Mouse (Mus musculus) splenic B cell, adult 2 months (primary cell): ENCODE measurements around the gene Cpeb4.

Experiments
- DNase-seq: peaks from one replicate; pipeline ENCODE4 v3.0.0-alpha.2; 2011; ENCODE audit warnings: low read depth, low spot score
- H3K27me3 ChIP-seq: 2 replicates; pipeline ENCODE4 v1.6.1; 2012; ENCODE audit warnings: mild to moderate bottlenecking, low read length, moderate library complexity, mixed read lengths; ENCODE audit not compliant: control insufficient read depth, poor library complexity, insufficient read depth, severe bottlenecking
- H3K36me3 ChIP-seq: 2 replicates; pipeline ENCODE4 v1.6.1; 2012; ENCODE audit warnings: mild to moderate bottlenecking, low read length, moderate library complexity, mixed read lengths; ENCODE audit not compliant: control insufficient read depth, poor library complexity, insufficient read depth, severe bottlenecking

Gene Cpeb4

GRCm38 (mm10) chr11:31861149-31861890 is 10.7 kb upstream of the Cpeb4 start:
- Histone ChIP-seq H3K27me3 (no peaks in the 10 kb centered on the region), H3K36me3 (no peaks in the 10 kb centered on the region)
- no peak for DNase-seq

DNA sequence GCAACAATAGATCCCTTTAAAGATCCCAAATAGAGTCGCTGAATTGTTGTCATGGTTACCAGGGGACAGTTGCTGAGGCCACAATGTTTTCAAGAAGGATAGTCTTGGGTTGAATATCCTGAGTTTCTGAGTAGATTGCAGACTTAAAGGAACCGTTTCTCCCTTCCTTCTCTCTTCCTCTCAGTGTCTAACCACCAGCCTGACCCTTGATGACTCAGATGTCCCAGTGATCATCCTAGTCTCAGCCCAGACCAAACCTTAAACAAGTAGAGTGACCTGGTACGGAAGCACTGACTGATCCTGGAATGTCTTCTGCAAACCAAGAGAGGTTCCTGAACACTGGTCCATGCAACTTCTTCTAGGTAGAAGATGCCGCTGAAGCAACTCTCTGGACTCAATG is 4.0 kb upstream of the Cpeb4 start:
- no peak for DNase-seq
- H3K27me3 ChIP-seq, result no peaks in the 10 kb centered on the region
- H3K36me3 ChIP-seq, result 0 out of 2 replicates have a peak, but pooled peaks cover 1% of the 10 kb centered on the region

GRCm38 (mm10) chr11:31870285-31871010 is 1.6 kb upstream of the Cpeb4 start:
- no peaks in the 10 kb centered on the region for H3K27me3 ChIP-seq
- DNase-seq, result peak; percentile 100
- 0 out of 2 replicates have a peak, but pooled peaks cover 1% of the 10 kb centered on the region for H3K36me3 ChIP-seq

DNA sequence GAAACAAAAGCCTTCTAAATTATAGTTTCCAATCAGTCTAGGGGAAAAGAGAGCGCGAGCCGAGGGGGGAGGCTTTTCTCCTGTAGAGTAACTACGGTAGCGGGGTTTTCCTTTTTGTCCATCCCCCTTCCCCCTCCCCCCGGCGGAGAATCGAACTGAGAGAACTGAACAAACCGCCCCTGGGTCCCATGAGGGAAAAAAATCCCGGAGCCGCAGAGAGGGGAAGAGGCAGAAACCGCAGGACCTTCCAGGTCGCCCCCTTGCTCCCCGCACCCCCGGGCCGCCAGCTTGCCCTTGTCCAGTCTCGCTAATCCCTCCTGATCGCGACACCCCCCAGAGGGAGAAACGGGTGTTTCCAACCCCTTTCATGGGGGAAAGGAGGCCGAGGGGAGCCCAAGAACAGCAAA is 873 bp upstream of the Cpeb4 start:
- peak; percentile 39 for DNase-seq
- H3K27me3 ChIP-seq, result no peaks in the 10 kb centered on the region
- 0 out of 2 replicates have a peak, but pooled peaks cover 1% of the 10 kb centered on the region for H3K36me3 ChIP-seq

DNA sequence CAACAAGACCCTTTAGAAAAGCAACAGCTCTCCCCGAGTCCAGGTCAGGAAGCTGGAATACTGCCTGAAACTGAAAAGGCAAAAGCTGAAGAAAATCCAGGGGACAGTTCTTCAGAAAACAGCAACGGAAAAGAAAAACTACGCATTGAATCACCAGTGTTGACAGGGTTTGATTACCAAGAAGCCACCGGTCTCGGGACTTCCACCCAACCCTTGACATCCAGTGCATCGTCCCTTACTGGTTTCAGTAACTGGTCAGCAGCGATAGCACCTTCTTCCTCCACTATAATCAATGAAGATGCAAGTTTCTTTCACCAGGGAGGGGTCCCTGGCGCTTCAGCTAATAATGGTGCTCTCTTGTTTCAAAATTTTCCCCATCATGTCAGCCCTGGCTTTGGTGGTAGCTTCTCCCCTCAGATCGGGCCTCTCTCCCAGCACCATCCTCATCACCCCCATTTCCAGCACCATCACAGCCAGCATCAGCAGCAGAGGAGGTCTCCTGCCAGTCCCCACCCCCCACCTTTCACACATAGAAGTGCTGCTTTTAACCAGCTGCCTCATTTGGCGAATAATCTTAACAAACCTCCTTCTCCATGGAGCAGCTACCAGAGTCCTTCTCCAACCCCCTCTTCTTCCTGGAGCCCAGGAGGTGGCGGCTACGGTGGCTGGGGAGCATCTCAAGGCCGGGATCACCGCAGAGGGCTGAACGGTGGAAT is 693 bp downstream of the Cpeb4 start:
- Histone ChIP-seq H3K36me3 (0 out of 2 replicates have a peak, but pooled peaks cover 1% of the 10 kb centered on the region), H3K27me3 (no peaks in the 10 kb centered on the region)
- no peak for DNase-seq

DNA sequence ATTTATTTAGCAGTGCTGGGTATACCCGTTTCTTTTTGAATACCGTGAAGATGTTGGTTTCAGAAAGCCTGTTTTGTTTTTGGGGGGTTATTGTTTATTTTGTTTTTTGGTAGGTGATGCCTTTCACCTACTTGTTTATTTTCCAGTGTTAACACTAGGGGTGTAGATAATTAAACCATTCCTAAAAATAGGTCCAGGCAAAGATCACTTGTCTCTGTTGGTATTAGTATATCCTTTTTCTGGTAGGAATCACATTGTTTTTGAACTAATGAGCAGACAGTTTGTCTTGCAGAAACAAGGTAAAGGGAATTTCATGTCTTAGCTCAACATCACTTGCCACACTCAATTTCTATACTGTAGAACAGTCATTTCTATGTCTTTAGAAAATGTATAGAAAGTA is 2.1 kb downstream of the Cpeb4 start:
- no peak for DNase-seq
- no peaks in the 10 kb centered on the region for H3K27me3 ChIP-seq
- 0 out of 2 replicates have a peak, but pooled peaks cover 1% of the 10 kb centered on the region for H3K36me3 ChIP-seq

GRCm38 (mm10) chr11:31883671-31884070 is 11.7 kb downstream of the Cpeb4 start:
- DNase-seq, result no peak
- Histone ChIP-seq H3K36me3 (no peaks in the 10 kb centered on the region), H3K27me3 (no peaks in the 10 kb centered on the region)

DNA sequence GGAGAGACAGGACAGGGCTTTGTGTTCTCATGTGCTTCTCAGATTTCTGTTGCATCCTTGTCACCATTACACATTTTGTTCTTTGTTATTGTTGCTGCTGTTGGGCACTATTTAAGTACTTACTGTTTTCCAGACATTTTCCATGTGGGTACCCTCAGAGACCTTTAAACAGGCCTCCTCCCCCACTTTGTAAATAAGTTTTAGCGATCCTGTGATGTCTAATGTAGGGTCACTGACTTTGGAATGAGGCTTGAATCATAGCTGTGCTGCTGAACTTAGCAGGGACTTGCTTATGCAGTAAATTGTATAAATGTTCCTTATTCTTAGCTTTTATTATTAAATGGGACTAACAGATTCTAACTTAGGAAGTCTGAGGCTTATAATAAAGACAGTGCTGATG is 13.8 kb downstream of the Cpeb4 start:
- H3K27me3 ChIP-seq, result no peaks in the 10 kb centered on the region
- no peak for DNase-seq
- H3K36me3 ChIP-seq, result 0 out of 2 replicates have a peak, but pooled peaks cover 2% of the 10 kb centered on the region

- H3K27me3 ChIP-seq, result no peaks in the 10 kb centered on the region
- H3K36me3 ChIP-seq, result peaks cover 4% of the 10 kb centered on the region; the same call in 1 of the 2 replicates
- DNase-seq, result no peak
Measured at GRCm38 (mm10) chr11:31888229-31888628, 16.2 kb downstream of the Cpeb4 start.

DNA sequence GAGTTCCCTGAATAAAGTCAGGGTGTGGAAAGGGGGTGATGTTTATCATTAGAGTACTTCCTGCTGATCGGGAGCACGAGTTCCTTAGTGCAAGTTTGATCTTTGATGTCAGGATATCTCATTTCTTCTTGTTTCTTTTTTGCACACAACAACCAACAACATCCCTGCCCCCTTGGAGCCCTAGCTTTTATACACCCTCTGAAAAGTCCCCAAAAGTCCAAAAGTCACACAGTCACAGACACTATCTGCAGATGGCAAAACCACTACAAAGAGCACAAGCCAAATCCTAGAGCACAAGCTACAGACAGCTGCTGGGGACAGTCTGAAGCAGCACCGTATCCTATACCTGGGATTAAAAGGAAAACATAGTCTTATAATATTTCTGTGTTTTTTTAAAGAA is 20.1 kb downstream of the Cpeb4 start:
- no peak for DNase-seq
- H3K27me3 ChIP-seq, result no peaks in the 10 kb centered on the region
- peaks cover 4% of the 10 kb centered on the region; the same call in 1 of the 2 replicates for H3K36me3 ChIP-seq

- DNase-seq, result no peak
- Histone ChIP-seq H3K27me3 (no peaks in the 10 kb centered on the region), H3K36me3 (peaks cover 4% of the 10 kb centered on the region; the same call in 1 of the 2 replicates)
Measured at GRCm38 (mm10) chr11:31893639-31894038, 21.6 kb downstream of the Cpeb4 start.

DNA sequence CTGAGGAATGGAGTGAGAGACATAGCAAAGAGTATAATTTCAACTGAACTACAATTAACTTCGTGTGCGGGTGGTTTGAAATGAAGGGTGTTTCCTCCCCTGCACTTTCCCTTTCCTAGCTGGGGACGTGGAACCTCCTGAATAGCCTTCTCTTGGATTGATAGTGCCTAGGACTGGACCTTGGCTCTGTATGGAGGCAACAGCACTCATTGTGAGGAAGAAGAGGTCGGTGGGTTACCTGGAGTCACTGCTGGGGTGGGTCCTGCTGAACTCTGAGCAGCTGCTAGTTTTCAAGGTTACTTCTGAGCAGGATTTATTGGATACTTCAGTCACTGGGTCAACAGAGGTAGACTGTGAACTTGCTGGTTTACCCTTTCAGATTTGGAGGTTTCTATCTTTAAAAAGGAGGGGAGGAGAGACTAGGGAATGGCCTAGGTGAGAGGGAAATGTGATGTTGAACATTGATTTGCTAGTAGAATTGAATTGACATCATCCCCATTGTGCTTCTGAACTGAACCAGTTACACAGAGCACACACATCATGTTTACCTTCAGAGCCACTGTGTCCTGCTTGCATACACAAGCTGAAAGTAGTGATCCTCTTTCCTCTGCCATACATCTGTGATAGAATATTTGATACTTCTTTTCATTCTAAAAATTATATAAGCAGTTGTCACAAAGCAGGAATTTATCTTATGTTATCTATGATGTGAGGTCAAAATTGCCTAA is 24.2 kb downstream of the Cpeb4 start:
- peaks cover 2% of the 10 kb centered on the region; the same call in 1 of the 2 replicates for H3K36me3 ChIP-seq
- H3K27me3 ChIP-seq, result no peaks in the 10 kb centered on the region
- no peak for DNase-seq

GRCm38 (mm10) chr11:31896905-31897304 is 24.9 kb downstream of the Cpeb4 start:
- peaks cover 2% of the 10 kb centered on the region; the same call in 1 of the 2 replicates for H3K36me3 ChIP-seq
- H3K27me3 ChIP-seq, result no peaks in the 10 kb centered on the region
- no peak for DNase-seq

- H3K27me3 ChIP-seq, result no peaks in the 10 kb centered on the region
- no peaks in the 10 kb centered on the region for H3K36me3 ChIP-seq
Measured at GRCm38 (mm10) chr11:31899166-31899565, 27.2 kb downstream of the Cpeb4 start.

More at GRCm38 (mm10) chr11:31899166-31899565, 27.2 kb downstream of the Cpeb4 start:
- DNase-seq, result no peak
